Mouse (Mus musculus) gastrocnemius, adult 2 months (tissue): ENCODE results near the gene Mepce. TPM values are rescaled to one million over a fixed set of nuclear protein-coding genes. Genes with fewer than 3 reads are reported as not detected.

Experiments
- DNase-seq: peaks from one replicate; pipeline ENCODE4 v3.0.0; 2022
- H3K27ac ChIP-seq: fragments of 200-600 bp; 2 replicates; pipeline ENCODE4 v1.8.1; 2022; ENCODE audit warnings: mild to moderate bottlenecking
- H3K4me3 ChIP-seq: fragments of 200-600 bp; 2 replicates; pipeline ENCODE4 v1.8.1; 2022; ENCODE audit warnings: mild to moderate bottlenecking, moderate library complexity
- CTCF ChIP-seq: fragments of 200-600 bp; IDR thresholded peaks from 2 replicates; pipeline ENCODE4 v1.8.1; 2022; ENCODE audit warnings: antibody characterized with exemption, mild to moderate bottlenecking, moderate library complexity
- intact Hi-C: fragments of 180-260 bp; cut with DNase I; formaldehyde crosslinking; loops from one replicate; pipeline ENCODE4 v1.15.1; 2025
- total RNA-seq, 2 experiments: library from RNA; stranded (reverse); gene quantifications; 2 replicates each; pipeline ENCODE4 v1.2.3; 2021

Mepce gene
- total RNA-seq, 2 experiments from 2014 or later = 22.4 to 26.2 TPM

GRCm38 (mm10) chr5:137822602-137823001 lies 35.1 kb upstream of the Mepce start:
- DNase-seq = no peak
- no peak overlapping the region for H3K4me3 ChIP-seq
- no peak overlapping the region for H3K27ac ChIP-seq
- intact Hi-C loops = no loop called here
- TF ChIP-seq CTCF = no peak

GRCm38 (mm10) chr5:137822126-137822525 lies 34.7 kb upstream of the Mepce start:
- Histone ChIP-seq H3K4me3 (no peak overlapping the region), H3K27ac (no peak overlapping the region)
- intact Hi-C loops = no loop called here
- no peak for TF ChIP-seq CTCF
- DNase-seq = no peak

- intact Hi-C loops = no loop called here
- Histone ChIP-seq H3K4me3 (no peak overlapping the region), H3K27ac (no peak overlapping the region)
- DNase-seq = no peak
- no peak for TF ChIP-seq CTCF
Measured at GRCm38 (mm10) chr5:137817466-137818222, 30.2 kb upstream of the Mepce start.

- TF ChIP-seq CTCF = no peak
- intact Hi-C loops = no loop called here
- no peak for DNase-seq
- Histone ChIP-seq H3K4me3 (no peak overlapping the region), H3K27ac (no peak overlapping the region)
Measured at GRCm38 (mm10) chr5:137808316-137808715, 20.9 kb upstream of the Mepce start.

GRCm38 (mm10) chr5:137806158-137806557 lies 18.7 kb upstream of the Mepce start:
- TF ChIP-seq CTCF = no peak
- DNase-seq = no peak
- Histone ChIP-seq H3K4me3 (no peak overlapping the region), H3K27ac (no peak overlapping the region)
- intact Hi-C loops = no loop called here

GRCm38 (mm10) chr5:137800917-137801316 lies 13.5 kb upstream of the Mepce start:
- intact Hi-C loops = no loop called here
- TF ChIP-seq CTCF = no peak
- Histone ChIP-seq H3K4me3 (no peak overlapping the region), H3K27ac (no peak overlapping the region)
- DNase-seq = no peak

- no peak for TF ChIP-seq CTCF
- intact Hi-C loops = no loop called here
Measured at GRCm38 (mm10) chr5:137796606-137797005, 9.2 kb upstream of the Mepce start.

GRCm38 (mm10) chr5:137791553-137791952 lies 4.1 kb upstream of the Mepce start:
- TF ChIP-seq CTCF = peak; percentile 52

More at GRCm38 (mm10) chr5:137796606-137797005, 9.2 kb upstream of the Mepce start:
- no peak overlapping the region for H3K4me3 ChIP-seq
- no peak overlapping the region for H3K27ac ChIP-seq
- no peak for DNase-seq

GRCm38 (mm10) chr5:137788946-137789531 lies 1.6 kb upstream of the Mepce start:
- intact Hi-C loops = loop anchor here (10.0 kb wide), 2 partner anchors 386 to 444 kb away; partner anchors contain the start of genes Ap4m1 and Mcm7
- no peak overlapping the region for H3K4me3 ChIP-seq
- DNase-seq = no peak
- no peak for TF ChIP-seq CTCF
- H3K27ac ChIP-seq = no peak overlapping the region

More at GRCm38 (mm10) chr5:137791553-137791952, 4.1 kb upstream of the Mepce start:
- no peak for DNase-seq
- H3K27ac ChIP-seq = no peak overlapping the region
- no peak overlapping the region for H3K4me3 ChIP-seq
- intact Hi-C loops = no loop called here

- DNase-seq = peak; percentile 51
- TF ChIP-seq CTCF = no peak
- intact Hi-C loops = loop anchor here (10.0 kb wide), 2 partner anchors 387 to 443 kb away; partner anchors contain the start of genes Ap4m1 and Mcm7
- H3K27ac ChIP-seq = no peak overlapping the region
- H3K4me3 ChIP-seq = peak overlapping the region; percentile 89
Measured at GRCm38 (mm10) chr5:137788171-137788570, 716 bp upstream of the Mepce start.

GRCm38 (mm10) chr5:137786109-137786942 lies 1.1 kb downstream of the Mepce start:
- Histone ChIP-seq H3K4me3 (peak overlapping the region; percentile 89), H3K27ac (peak overlapping the region; percentile 98)
- TF ChIP-seq CTCF = no peak
- peak; percentile 99 for DNase-seq
- intact Hi-C loops = loop anchor here (10.0 kb wide), 2 partner anchors 388 to 442 kb away; partner anchors contain the start of genes Ap4m1 and Mcm7
